Mouse (Mus musculus) spleen, postnatal 36 days (tissue): ENCODE measurements around the gene Napepld.
"Not testable (repeated sequence)": the region's sequence is repeated elsewhere in the genome, so short reads cannot be mapped to it uniquely, and the experiment has no call there.

ENCODE experiments used
- DNase-seq, 2 experiments: peaks; one replicate each; pipeline ENCODE4 v3.0.0; 2022; ENCODE audit warnings: low spot score in 2 of 2, mixed read lengths in 1 of 2

Napepld gene

DNA sequence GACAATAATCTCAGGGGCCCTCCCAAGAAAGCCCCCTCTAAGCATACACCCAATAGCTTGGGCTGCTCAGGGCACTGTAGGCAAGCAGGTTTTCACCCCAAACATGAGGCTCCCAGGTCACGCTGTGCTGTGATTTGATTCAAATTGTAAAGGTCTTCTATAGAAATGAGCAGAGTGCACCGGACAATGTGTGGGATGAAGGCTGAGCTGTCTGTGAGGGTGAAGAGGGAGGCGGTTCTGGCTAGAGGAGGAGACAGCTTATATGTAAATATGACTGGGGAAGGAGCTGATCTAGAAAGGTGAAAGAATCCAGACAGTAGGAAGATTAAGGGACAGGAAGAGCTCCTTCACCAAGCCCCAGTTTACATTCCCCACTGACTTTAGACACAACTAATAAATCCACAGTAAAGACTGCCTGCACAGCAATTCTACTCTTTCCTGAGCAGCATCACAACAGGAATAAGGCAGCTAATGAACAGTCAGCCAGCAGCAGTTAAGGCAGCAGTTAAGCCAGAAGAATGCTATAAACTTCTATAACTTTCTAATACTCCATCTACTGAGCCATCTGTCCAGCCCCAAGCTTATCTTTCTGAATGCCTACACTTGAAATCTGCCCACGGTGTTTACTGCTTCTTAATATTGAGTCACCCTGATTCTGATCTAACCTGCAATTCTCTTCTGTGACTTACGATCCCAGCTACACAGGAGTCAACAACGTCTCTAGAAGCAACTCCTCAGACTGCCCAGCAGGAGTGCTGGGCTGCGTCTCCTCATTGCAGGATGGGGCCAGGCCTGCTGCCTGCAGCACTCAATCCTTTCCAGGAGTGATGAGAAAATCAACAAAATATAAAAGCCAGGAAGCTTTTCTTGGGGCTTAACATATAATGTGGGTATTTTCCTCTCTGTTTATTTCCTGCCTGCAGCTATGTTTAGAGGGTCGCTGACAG is 33.7 kb downstream of the Napepld start:
- DNase-seq = no peak

DNA sequence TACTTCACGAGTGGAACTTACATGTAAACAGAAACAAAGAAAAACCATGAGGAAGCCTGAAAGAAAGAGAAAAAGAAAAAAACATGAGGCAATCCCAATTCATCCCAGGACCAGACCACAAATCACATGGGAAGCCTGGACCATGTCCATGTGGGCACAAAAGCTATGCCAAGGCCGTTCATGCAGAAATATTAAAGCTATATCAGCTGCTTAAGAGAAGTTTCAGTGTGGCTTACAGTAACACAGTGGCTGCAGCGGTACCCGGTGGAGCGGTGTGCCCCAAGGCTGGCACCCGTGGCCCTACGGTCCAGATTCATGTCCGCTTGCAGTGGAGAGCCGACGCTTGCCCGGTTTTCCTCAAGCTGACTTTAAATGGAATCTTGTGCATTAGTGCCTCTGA is 38.1 kb downstream of the Napepld start:
- no peak for DNase-seq

DNA sequence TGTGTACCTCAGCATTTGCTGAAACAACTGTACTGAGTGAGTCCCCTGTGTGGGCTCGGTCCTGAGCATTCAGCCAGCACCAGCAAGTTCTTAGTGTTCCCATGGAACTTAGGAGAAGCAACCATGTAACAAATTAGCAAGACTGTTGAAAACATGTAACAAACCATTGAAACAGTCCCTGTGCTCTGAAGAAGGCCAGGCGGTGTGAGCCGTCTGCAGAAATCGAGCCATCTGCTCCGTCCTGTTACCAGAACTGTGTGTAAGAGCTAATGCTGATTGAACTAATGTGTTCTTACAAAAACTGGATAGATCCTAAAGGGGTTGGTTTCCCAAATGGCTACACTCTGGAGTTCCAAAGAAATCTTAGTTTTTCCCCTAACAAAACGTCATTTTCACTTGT is 40.3 kb downstream of the Napepld start:
- DNase-seq = no peak

DNA sequence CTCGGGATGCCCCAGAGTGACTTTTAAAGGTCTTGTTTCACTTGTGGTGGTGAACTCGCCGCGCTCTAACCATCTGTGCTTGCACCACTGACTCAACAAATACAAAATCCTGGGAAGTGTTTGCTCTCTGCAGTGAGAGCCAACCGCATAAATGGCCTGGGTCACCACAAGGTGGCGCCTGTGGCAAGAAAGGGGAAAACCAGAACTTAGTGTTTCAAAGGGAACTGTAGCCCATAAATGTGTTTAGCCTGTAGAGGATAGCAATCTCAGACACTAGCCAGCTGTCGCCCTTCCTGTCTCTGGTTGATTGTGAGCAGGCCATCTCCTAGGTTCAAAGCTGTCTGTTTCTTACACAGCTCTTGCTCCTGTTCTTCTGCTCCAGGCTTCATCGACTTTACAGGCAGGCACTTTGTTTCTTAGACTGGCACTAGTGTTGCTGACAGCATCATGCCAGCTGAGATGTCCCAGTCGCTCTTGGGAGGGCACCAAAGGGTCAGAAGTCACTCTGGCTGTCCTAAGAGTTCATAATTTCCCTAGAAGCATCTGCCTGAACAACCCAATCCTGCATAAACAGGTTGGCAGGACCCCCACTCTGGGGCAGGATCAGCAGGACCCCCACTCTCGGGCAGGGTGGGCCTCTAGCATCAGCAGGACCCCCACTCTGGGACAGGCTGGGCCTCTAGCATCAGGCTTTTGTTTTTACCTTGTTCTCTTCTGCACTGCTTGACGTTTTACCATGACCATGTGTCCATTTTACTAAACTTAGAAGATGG is 42.4 kb downstream of the Napepld start:
- DNase-seq = peak; percentile 61 to 65

DNA sequence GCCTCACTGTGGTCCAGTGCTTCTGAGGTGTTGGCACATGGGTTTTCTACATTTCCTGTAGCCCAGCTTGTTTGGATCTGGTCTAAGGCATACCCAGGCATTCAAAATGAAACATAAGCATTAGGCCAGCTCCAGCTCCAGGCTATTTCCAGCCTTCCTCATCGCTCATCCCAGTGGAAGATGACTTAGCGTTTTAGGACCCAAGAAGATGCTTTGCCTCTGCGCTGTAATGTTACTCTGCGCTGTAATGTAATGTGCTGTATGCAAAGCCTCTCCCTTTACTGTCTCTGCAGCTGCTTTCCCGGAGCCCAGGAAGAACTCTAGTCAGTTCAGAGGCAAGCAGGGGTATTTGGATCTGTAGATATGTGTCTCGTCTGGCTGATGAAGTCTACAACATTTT is 43.2 kb downstream of the Napepld start:
- no peak for DNase-seq

DNA sequence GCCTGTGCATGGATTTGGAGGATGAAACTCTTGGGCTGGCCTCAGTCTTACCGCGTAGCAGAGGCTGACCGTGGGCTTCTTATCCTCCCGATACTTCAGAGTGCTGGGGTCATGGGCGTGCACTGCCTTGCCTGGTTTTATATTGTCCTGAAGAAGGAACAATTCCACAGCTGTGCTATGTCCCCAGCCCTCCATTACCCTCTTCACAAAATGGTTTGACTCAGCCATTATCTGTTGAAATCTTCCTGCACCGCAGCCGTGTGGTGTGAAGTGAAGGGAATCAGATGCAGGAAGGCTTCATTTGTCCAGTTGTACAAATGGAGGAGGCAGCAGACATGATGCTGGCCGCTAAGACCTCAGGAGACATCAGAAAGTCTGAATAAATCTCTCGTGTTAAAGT is 44.3 kb downstream of the Napepld start:
- no peak for DNase-seq

DNA sequence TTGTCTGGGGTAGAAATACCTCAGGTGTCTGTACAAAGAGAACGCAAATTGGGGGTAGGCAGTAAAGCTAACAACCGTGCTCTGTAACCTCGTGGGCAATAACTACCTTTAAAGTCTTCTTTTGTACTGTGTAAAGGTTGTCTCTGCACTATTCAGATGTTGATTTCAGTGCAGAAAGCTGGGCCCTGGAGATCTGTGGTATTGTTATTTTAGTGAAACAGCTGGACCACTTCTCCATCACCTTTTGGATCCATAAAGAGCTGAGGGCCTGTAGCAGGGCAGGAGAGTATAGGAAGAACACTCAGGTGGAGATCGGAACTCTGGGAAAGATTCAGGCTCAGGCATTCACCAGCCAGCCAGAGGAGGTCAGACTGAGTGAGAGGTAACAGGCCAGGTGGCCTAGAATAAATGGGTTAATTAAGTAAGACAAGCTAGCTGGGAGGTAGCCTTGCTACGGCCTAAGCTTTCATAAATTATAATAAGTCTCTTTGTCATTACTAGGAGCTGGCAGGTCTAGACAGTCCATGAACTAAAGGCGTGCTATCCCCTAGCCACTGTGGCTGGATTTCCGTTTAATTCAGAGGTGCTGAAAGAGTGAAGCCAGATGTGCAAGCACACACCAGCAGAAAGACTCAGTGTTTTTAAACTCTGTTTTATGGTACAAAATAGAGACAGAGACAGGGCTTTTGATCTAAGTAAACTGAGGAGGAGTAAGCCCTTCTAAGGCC is 49.1 kb downstream of the Napepld start:
- no peak for DNase-seq

DNA sequence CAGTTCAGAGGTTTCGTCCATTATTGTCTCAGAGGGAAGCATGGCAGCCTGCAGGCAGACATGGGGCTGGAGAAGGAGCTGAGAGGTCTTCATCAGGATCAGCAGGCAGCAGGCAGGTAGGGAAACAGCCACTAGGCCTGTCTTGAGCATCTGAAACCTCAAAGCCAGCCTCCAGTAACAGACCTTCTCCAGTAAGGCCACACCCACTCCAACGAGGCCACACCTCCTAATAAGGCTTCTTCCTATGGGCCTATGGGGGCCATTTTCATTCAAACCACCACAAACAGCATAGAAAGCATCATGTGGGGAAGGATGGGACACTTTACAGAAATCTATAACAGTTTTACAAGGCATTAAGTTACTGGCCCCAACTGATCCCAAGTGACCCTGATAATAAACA is 50.5 kb downstream of the Napepld start:
- DNase-seq = no peak

DNA sequence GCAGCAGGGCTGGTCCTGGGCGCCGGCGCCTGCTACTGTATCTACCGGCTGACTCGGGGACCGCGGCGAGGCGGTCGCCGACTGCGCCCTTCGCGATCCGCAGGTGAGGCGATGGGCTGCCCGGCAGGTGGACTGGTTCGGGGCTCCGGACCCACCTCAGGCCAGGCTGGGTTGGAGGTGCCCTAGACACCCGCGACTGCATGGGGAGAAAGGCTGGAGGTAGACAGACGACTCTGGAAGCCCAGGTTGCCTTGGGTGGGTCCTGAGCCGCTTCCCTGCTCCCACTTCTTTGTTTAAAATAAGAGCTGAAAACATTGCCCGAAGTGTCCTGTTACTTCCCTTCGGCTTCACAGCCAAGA is 55.1 kb downstream of the Napepld start:
- DNase-seq = no peak

DNA sequence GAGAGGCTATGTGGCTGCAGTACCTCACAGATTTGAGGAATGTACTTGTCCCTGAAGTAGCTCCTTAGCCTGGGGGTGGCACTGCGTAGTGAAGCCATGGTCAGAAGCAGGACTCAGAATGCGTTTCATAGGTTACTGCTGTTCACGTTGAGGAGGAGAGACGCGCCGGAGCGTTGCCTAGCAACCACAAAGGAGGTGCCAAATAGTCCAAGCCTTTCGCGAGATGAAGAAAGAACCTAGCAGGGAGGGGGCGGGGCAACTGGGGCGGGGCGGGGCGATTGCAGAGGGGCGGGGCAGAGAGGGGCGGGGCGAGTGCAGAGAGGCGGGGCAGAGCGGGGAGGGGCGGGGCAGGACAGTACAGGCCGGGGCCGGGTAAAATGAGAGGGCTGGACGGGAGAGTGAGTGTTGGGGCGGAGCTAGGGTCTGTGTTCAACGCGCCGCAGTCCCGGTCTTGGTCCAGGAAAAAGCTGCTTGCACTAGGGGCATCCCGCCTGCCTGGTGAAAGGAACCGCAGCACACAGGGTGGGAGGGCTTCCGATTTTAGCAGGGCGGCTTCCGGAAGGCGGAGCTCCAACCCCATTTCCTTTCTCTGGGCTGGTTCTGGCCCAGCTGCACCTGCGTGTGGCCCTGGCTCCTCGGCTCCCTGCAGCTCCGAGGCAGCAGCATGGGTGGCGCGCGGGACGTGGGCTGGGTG is 55.6 kb downstream of the Napepld start, which contains the start of the genes Fbxl13 and Armc10:
Fbxl13 (minus strand) TSS at position 196 of the 694 bp plus-strand sequence.
Armc10 (plus strand) TSS at position 375 of the 694 bp plus-strand sequence.
- peak; percentile 87 for DNase-seq

DNA sequence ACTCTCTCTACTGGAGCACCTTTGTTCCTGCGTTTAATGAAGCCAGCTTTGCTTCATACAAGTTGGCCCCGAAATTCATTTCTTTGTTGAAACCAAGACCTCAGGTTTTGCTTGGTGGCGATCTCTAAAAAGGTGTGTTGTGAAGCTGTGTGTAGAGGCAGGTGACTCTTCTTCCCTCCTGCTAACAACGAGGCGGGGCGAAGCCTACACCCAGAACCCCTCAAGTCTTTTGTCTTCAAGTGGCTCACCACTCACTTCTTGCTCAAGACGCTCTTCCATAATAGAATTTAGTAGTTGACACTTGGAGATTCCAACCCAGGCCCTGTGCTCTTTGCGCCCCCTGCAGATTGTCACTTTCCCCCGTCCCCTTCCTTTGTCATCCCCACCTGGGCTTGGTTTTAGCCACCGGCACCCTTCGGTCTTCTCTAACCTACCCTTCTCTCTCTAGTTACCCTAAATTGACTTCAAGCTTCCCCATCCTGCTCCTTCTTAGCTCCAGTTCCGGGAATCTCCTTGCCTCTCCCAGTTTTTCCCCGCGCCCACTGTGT is 56.2 kb downstream of the Napepld start:
- DNase-seq = peak in 1 of 2 experiments; percentile 1

DNA sequence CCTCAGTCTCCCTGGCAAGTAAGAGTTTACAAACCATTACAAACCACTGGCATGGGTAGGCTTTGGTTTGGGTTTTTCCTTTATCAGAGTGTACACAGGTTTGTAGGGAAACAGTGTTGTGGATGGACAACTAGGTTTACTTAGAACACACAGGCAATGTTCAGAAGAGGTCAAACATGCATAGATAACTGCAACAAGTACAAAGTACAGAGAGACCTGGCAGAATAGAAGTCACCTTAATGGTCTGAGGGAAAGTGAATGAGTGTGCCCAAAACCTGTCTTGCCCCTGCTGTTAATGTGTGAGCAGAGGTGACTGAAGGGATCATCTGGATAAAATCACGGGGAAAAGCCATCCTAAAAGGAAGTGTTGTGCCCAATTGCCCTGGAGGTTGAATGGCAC is 57.6 kb downstream of the Napepld start:
- no peak for DNase-seq

DNA sequence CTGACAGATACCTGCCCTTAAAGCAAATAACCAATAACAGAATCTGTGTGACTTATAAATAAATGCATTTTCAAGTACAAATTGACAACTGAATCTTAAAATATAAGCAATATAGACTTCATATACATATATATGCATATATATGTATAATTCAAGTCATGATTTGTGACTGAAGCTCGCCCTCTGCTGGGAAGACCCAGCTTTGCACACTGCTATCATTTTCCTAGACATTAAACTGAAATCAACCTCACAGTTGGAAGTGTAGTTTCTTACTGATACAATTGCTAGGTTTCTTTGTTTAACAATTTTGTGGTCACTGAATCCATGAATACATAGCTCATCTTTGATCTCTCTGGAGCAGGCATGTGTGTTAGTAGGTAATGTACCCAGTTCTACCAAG is 60.2 kb downstream of the Napepld start:
- DNase-seq = peak; percentile 7 to 30

DNA sequence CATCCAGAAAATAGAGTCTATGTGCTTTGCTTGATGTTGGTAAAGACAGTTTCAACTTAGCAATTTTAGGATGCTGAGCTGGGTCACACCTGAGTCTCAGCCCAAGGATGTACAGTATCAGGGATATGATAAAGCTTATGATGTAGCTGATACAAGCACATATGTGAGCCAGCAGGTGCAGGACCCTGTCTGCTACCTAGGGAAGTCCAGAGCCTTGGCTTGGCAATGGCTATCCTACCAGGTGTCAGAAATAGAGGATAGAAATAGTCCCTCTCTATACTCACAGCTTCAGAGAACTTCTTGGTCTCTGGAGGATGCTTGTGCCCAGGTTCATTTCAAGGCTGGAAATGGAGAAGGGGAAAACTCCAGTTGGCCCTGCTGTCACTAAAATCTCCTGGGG is 75.3 kb downstream of the Napepld start:
- DNase-seq = no peak

DNA sequence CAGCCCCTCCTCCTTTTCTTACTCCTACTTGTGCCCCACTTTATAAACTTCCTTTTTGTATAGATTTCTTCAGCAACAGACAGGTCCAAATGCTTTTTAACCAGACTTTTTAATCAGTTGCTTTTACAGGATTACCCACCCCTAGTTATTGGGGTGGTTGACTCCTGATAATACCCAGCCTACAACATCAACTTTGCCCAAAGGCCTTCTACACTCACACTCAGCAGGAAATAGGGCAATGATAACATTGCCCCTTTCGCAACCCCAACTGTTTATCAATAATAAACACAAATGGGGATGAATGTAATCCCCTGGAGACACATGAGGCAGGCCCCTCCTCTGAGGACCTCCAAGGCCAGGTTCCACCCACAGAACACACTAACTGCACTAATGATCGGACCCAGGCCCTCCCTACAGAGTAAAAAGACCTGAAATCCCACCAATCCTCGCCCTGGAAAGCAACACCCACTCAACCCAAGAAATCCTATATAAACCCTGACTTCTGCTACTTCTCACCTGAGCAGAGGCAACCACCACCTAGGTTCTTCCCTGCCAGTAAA is 84.7 kb downstream of the Napepld start:
- DNase-seq = no peak

DNA sequence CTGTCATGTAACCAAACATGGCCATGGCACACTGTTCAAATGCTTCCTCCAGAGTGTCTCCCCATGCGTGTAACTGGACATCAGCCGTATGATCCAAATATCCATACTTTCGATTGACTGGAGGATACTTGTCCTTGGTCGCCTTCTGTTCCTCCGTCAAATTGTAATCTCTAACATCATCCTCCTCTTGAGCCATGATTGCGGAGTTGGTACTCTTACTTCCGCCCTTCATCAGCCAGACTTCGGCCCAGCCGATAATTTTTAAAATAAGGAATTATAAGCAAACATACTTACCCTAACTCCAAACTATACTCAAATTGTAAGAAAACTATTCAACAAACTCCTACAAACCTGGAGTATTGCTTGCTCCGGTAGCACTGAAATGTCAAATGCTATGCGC is 86.9 kb downstream of the Napepld start:
- DNase-seq = not testable (repeated sequence)
